Mouse (Mus musculus) lung, adult 2 months (tissue): ENCODE measurements around the gene Mdp1.

Source experiments
- CTCF ChIP-seq: fragments of 200-500 bp; IDR thresholded peaks from 2 replicates; pipeline ENCODE4 v1.5.1; 2011; ENCODE audit warnings: mild to moderate bottlenecking, low read length, control low read depth; ENCODE audit not compliant: insufficient read depth
- POLR2A ChIP-seq: fragments of 200-500 bp; IDR thresholded peaks from 2 replicates; pipeline ENCODE4 v1.6.1; 2011; ENCODE audit warnings: low read depth, mild to moderate bottlenecking, control low read depth, low read length, borderline replicate concordance; ENCODE audit errors: extremely low read depth

GRCm38 (mm10) chr14:55641291-55641690 is 19.0 kb downstream of the Mdp1 start:
- no peak for TF ChIP-seq CTCF
- TF ChIP-seq POLR2A: no peak
